Mouse (Mus musculus) thymus, postnatal 0 days (tissue): ENCODE measurements around the gene Erc2. TPM values are rescaled to one million over a fixed set of nuclear protein-coding genes. Genes with fewer than 3 reads are reported as not detected.

Source experiments
- DNase-seq: peaks from one replicate; pipeline ENCODE4 v3.0.0-alpha.2; 2015; ENCODE audit warnings: low spot score
- polyA plus RNA-seq: library from polyadenylated mRNA; unstranded; fragments of >200 nt; fragmentation: Nextera tagmentation; extraction: Ambion mirVana; gene quantifications from 2 replicates; pipeline ENCODE4 v1.2.1, GENCODE M21; 2015

The Erc2 gene
- polyA plus RNA-seq, 1 experiment from 2014 or later: 0.09 TPM

- DNase-seq: no peak
Observed at GRCm38 (mm10) chr14:28165621-28166211, 543.5 kb downstream of the Erc2 start.

GRCm38 (mm10) chr14:28170711-28171110, 548.5 kb downstream of the Erc2 start:
- no peak for DNase-seq

- no peak for DNase-seq
Observed at GRCm38 (mm10) chr14:28171364-28171763, 549.1 kb downstream of the Erc2 start.

GRCm38 (mm10) chr14:28173736-28174135, 551.5 kb downstream of the Erc2 start:
- no peak for DNase-seq

GRCm38 (mm10) chr14:28181070-28181825, 559.0 kb downstream of the Erc2 start:
- no peak for DNase-seq

GRCm38 (mm10) chr14:28192711-28193364, 570.6 kb downstream of the Erc2 start:
- no peak for DNase-seq

GRCm38 (mm10) chr14:28203874-28204273, 581.6 kb downstream of the Erc2 start:
- no peak for DNase-seq

GRCm38 (mm10) chr14:28206303-28206702, 584.1 kb downstream of the Erc2 start:
- no peak for DNase-seq

- no peak for DNase-seq
Observed at GRCm38 (mm10) chr14:28225550-28225949, 603.3 kb downstream of the Erc2 start.

- DNase-seq: no peak
Observed at GRCm38 (mm10) chr14:28230563-28230962, 608.3 kb downstream of the Erc2 start.

GRCm38 (mm10) chr14:28231241-28231640, 609.0 kb downstream of the Erc2 start:
- no peak for DNase-seq

GRCm38 (mm10) chr14:28238336-28239048, 616.3 kb downstream of the Erc2 start:
- DNase-seq: no peak

- DNase-seq: no peak
Observed at GRCm38 (mm10) chr14:28240111-28240510, 617.9 kb downstream of the Erc2 start.

- DNase-seq: no peak
Observed at GRCm38 (mm10) chr14:28242743-28243142, 620.5 kb downstream of the Erc2 start.

GRCm38 (mm10) chr14:28243474-28243873, 621.2 kb downstream of the Erc2 start:
- DNase-seq: no peak

GRCm38 (mm10) chr14:28262706-28263105, 640.5 kb downstream of the Erc2 start:
- no peak for DNase-seq

GRCm38 (mm10) chr14:28267367-28267766, 645.1 kb downstream of the Erc2 start:
- no peak for DNase-seq

GRCm38 (mm10) chr14:28271846-28272245, 649.6 kb downstream of the Erc2 start:
- DNase-seq: no peak

GRCm38 (mm10) chr14:28273669-28274068, 651.4 kb downstream of the Erc2 start:
- DNase-seq: no peak

- DNase-seq: no peak
Observed at GRCm38 (mm10) chr14:28274826-28275225, 652.6 kb downstream of the Erc2 start.

- DNase-seq: no peak
Observed at GRCm38 (mm10) chr14:28278951-28279350, 656.7 kb downstream of the Erc2 start.

- DNase-seq: no peak
Observed at GRCm38 (mm10) chr14:28280376-28280775, 658.1 kb downstream of the Erc2 start.
